In the genomic region with DNA sequence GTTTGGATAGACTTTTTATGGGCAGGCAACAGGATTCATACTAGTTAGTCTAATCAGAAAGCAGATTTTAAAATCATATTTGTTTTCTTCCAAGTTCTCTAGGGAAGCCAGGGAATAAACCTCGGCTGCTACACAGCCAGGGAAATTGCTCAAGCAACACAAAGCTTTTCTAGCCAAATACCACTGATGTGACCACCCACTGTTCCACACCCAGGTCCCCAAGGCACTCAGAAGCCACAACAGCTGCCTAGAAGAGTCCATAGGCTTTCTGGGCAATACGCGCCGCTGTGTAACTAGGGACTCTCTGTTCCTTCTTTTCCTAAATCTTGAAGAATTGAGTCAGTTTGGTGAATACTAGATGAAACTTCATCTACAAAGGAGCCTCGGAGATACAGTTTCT, we compare ENCODE assay signal across 30 mouse cellular contexts. TPM values are rescaled to one million over a fixed set of nuclear protein-coding genes. Genes with fewer than 3 reads are reported as not detected.
A peak's percentile ranks its signal among the peaks of the same experiment; 100 is the strongest.
DNase-seq lines count a peak whose midpoint lies in the region; ATAC-seq and TF ChIP-seq lines count a peak whose summit lies in the region.
"Had no signal": no experiment of that assay in that cellular context is flagged by ENCODE, and none has a peak within 500 bp of the region (broad histone marks: within the 10 kb centered on the region; RNA-seq: fewer than 3 reads in every experiment).

No protein-coding gene starts in this region.

- intact Hi-C loops in gastrocnemius, adult 2 months (cut with DNase I) = no loop called here
- intact Hi-C loops in heart, postnatal 25 days (cut with DNase I) = no loop called here

- peak; percentile 97 for DNase-seq in heart, adult 11 months
- DNase-seq in gastrocnemius, adult 2 months = peak; percentile 45
- peak; percentile 63 for DNase-seq in gastrocnemius, postnatal 25 days
- peak; percentile 33 for DNase-seq in heart, postnatal 25 days (ENCODE audit: low spot score)
- no peak for DNase-seq in embryo, embryonic 11 days
- no peak for DNase-seq in cerebellum, adult 9-11 months
- no peak for DNase-seq in right cerebral cortex, postnatal 36 days (ENCODE audit: low spot score in 2 of 2)
- DNase-seq: adrenal gland, adult 2 months; cerebellum, adult 9-10 months; kidney, adult 8-10 months; kidney, postnatal 4 days; left cerebral cortex, postnatal 4 days; liver, postnatal 0 days; midbrain, embryonic 14.5 days; right cerebral cortex, postnatal 25 days had no signal

- no peaks in the 10 kb centered on the region for H3K36me3 ChIP-seq in heart, embryonic 11.5 days (ENCODE audit: control insufficient read depth, insufficient read depth, low read length)
- H3K36me3 ChIP-seq: embryonic facial prominence, embryonic 15.5 days; hindbrain, embryonic 13.5 days; liver, embryonic 12.5 days; neural tube, embryonic 15.5 days had no signal

- no peaks in the 10 kb centered on the region for H3K4me1 ChIP-seq in heart, embryonic 11.5 days (ENCODE audit: control insufficient read depth, insufficient read depth, low read length)
- H3K4me1 ChIP-seq: embryonic facial prominence, embryonic 15.5 days; forebrain, embryonic 13.5 days; hindbrain, embryonic 13.5 days; liver, embryonic 12.5 days had no signal

- no peak overlapping the region for H3K27ac ChIP-seq in heart, embryonic 11.5 days (ENCODE audit: low read depth, low read length)
- no peak overlapping the region for H3K27ac ChIP-seq in gastrocnemius, adult 2 months
- H3K27ac ChIP-seq: embryonic facial prominence, embryonic 15.5 days; forebrain, embryonic 13.5 days; hindbrain, embryonic 13.5 days; kidney, postnatal 0 days; liver, embryonic 12.5 days; macrophage; neural tube, embryonic 15.5 days; stomach, postnatal 0 days had no signal

- no peaks in the 10 kb centered on the region for H3K27me3 ChIP-seq in heart, embryonic 11.5 days (ENCODE audit: control insufficient read depth, insufficient read depth, low read length)
- H3K27me3 ChIP-seq: embryonic facial prominence, embryonic 15.5 days; forebrain, embryonic 13.5 days; hindbrain, embryonic 13.5 days; liver, embryonic 12.5 days; neural tube, embryonic 15.5 days had no signal

- no peak overlapping the region for H3K4me2 ChIP-seq in heart, embryonic 11.5 days
- H3K4me2 ChIP-seq: embryonic facial prominence, embryonic 15.5 days; forebrain, embryonic 13.5 days; hindbrain, embryonic 13.5 days; liver, embryonic 12.5 days; neural tube, embryonic 15.5 days had no signal

- 88% methylated on average over 5 of the region's 5 CpGs for WGBS in heart, embryonic 11.5 days (ENCODE audit: insufficient replicate concordance)

- no peak for TF ChIP-seq CTCF in gastrocnemius, adult 2 months (IDR thresholded peaks at IDR 0.05)

- H3K9me3 ChIP-seq in heart, embryonic 11.5 days (replicated peaks; ENCODE audit: control insufficient read depth, low read length) = no peaks in the 10 kb centered on the region
- H3K9me3 ChIP-seq: liver, embryonic 12.5 days had no signal

- no peak overlapping the region for H3K4me3 ChIP-seq in heart, embryonic 11.5 days (ENCODE audit: low read depth, low read length)
- no peak overlapping the region for H3K4me3 ChIP-seq in gastrocnemius, adult 2 months
- H3K4me3 ChIP-seq: embryonic facial prominence, embryonic 15.5 days; forebrain, embryonic 13.5 days; hindbrain, embryonic 13.5 days; liver, embryonic 12.5 days; neural tube, embryonic 15.5 days had no signal

- no peak overlapping the region for H3K9ac ChIP-seq in heart, embryonic 11.5 days (ENCODE audit: low read depth, low read length)
- H3K9ac ChIP-seq: embryonic facial prominence, embryonic 15.5 days; forebrain, embryonic 13.5 days; hindbrain, embryonic 13.5 days; liver, embryonic 12.5 days; liver, postnatal 0 days; neural tube, embryonic 15.5 days had no signal

- no peak for ATAC-seq in heart, embryonic 11.5 days (replicated peaks; ENCODE audit: insufficient number of reproducible peaks, low FRiP score, low TSS enrichment)
- ATAC-seq: CD4-positive, CD25-positive, alpha-beta regulatory T cell, adult 4 months; forebrain, embryonic 13.5 days; intestine, embryonic 16.5 days; liver, embryonic 12.5 days; liver, postnatal 0 days; lung, postnatal 0 days had no signal

RNA-seq across cellular contexts. Expression of gene Tmem273, which starts 47.2 kb away (rescaled TPM):
- polyA plus RNA-seq in heart, embryonic 11.5 days (2014; fragmentation: Nextera tagmentation; extraction: Ambion mirVana) = 0.44 and 0.63 TPM in 2 replicates
- under 1 TPM in 1 of 2 experiments, not detected in 1; 0.25 TPM for total RNA-seq in gastrocnemius, adult 2 months (2021)
- not detected for total RNA-seq in gastrocnemius, postnatal 25 days (2021)
- under 1 TPM; 0.45 to 0.91 TPM for total RNA-seq in heart, postnatal 25 days (2021)
- total RNA-seq: left cerebral cortex, postnatal 4 days; megakaryocyte-erythroid progenitor cell, adult 5-6 weeks had no signal

RNA-seq across cellular contexts. Expression of gene 3425401B19Rik, which starts 53.5 kb away (rescaled TPM):
- 6.6 and 6.7 TPM in 2 replicates for polyA plus RNA-seq in heart, embryonic 11.5 days (2014; fragmentation: Nextera tagmentation; extraction: Ambion mirVana)
- total RNA-seq in gastrocnemius, adult 2 months (2021) = 100 to 1,000 TPM; 264 to 326 TPM
- 100 to 1,000 TPM; 269 to 303 TPM for total RNA-seq in gastrocnemius, postnatal 25 days (2021)
- total RNA-seq in heart, postnatal 25 days (2021) = 100 to 1,000 TPM; 106 to 121 TPM
- total RNA-seq: adrenal gland, adult 2 months; granulocyte monocyte progenitor cell, adult 5-6 weeks; left cerebral cortex, postnatal 4 days; megakaryocyte-erythroid progenitor cell, adult 5-6 weeks had no signal
- polyA plus RNA-seq: CD4-positive, CD25-positive, alpha-beta regulatory T cell, adult 4 months; forebrain, embryonic 13.5 days; liver, embryonic 12.5 days; macrophage; midbrain, embryonic 14.5 days; thymus, postnatal 0 days had no signal

Comparison
In these comparisons a context has a peak if more than half of its experiments do, and no peak if none do; other contexts are left out.
1. DNase-seq: peak in heart, adult 11 months (single experiment), gastrocnemius, adult 2 months (single experiment), gastrocnemius, postnatal 25 days (single experiment) and heart, postnatal 25 days (single experiment); none in embryo, embryonic 11 days (single experiment), cerebellum, adult 9-11 months (single experiment) and right cerebral cortex, postnatal 36 days (0 of 2).